Mouse (Mus musculus): ENCODE measurements at regions not wholly inside any gene's neighbourhood (a gene's known extent, or its start where the extent isn't known, plus 50 kb on each side); places are given as distances from the start of the nearest gene placed in this dataset.

GRCm38 (mm10) chr12:58901931-58902330, 109.9 kb downstream of the Sec23a start:
- DNase-seq (ENCODE audit: low spot score) = no peak

GRCm38 (mm10) chr12:58875808-58876207, 136.0 kb downstream of the Sec23a start:
- DNase-seq (ENCODE audit: low spot score) = no peak

GRCm38 (mm10) chr12:58872465-58872864, 139.4 kb downstream of the Sec23a start:
- no peak for DNase-seq (ENCODE audit: low spot score)

- no peak for DNase-seq (ENCODE audit: low spot score)
Observed at GRCm38 (mm10) chr12:58856498-58856897, 155.3 kb downstream of the Sec23a start.

- no peak for DNase-seq (ENCODE audit: low spot score)
Observed at GRCm38 (mm10) chr12:58851677-58852385, 160.0 kb downstream of the Sec23a start.

GRCm38 (mm10) chr12:58829656-58830055, 182.2 kb downstream of the Sec23a start:
- DNase-seq (ENCODE audit: low spot score) = no peak

- no peak for DNase-seq (ENCODE audit: low spot score)
Observed at GRCm38 (mm10) chr12:58827864-58828263, 184.0 kb downstream of the Sec23a start.

GRCm38 (mm10) chr12:58825139-58825921, 186.5 kb downstream of the Sec23a start:
- DNase-seq (ENCODE audit: low spot score) = no peak

- no peak for DNase-seq (ENCODE audit: low spot score)
Observed at GRCm38 (mm10) chr12:58822971-58823370, 188.8 kb downstream of the Sec23a start.

GRCm38 (mm10) chr12:58804068-58804467, 207.7 kb downstream of the Sec23a start:
- no peak for DNase-seq (ENCODE audit: low spot score)

GRCm38 (mm10) chr12:58802410-58802809, 209.4 kb downstream of the Sec23a start:
- peak; percentile 68 for DNase-seq (ENCODE audit: low spot score)
